Mouse (Mus musculus) E14TG2a.4 (cell line): ENCODE results near the gene Cracr2b.

Source experiments
- H3K27me3 ChIP-seq: 2 replicates; pipeline ENCODE4 v1.6.1; 2014; ENCODE audit warnings: low read length, control low read depth; ENCODE audit not compliant: insufficient read depth
- H3K36me3 ChIP-seq: 2 replicates; pipeline ENCODE4 v1.6.1; 2014; ENCODE audit warnings: low read length, control low read depth; ENCODE audit not compliant: insufficient read depth
- H3K4me1 ChIP-seq: replicated peaks from 2 replicates; pipeline ENCODE4 v1.6.1; 2014; ENCODE audit warnings: low read depth, low read length, control low read depth
- H3K4me3 ChIP-seq: replicated peaks from 2 replicates; pipeline ENCODE4 v1.5.1; 2014; ENCODE audit warnings: mild to moderate bottlenecking, low read length
- H3K9me3 ChIP-seq: 2 replicates; pipeline ENCODE4 v1.6.1; 2014; ENCODE audit warnings: low read length, control low read depth
- CTCF ChIP-seq: conservative IDR thresholded peaks from 2 replicates; pipeline ENCODE4 v1.5.1; 2014; ENCODE audit warnings: low read length
- NANOG ChIP-seq: IDR thresholded peaks from 2 replicates; pipeline ENCODE4 v1.6.1; 2014; ENCODE audit warnings: borderline replicate concordance, low read length, mixed read lengths
- POU5F1 ChIP-seq: IDR thresholded peaks from 2 replicates; pipeline ENCODE4 v1.6.1; 2014; ENCODE audit warnings: low read length, borderline replicate concordance

Gene Cracr2b

DNA sequence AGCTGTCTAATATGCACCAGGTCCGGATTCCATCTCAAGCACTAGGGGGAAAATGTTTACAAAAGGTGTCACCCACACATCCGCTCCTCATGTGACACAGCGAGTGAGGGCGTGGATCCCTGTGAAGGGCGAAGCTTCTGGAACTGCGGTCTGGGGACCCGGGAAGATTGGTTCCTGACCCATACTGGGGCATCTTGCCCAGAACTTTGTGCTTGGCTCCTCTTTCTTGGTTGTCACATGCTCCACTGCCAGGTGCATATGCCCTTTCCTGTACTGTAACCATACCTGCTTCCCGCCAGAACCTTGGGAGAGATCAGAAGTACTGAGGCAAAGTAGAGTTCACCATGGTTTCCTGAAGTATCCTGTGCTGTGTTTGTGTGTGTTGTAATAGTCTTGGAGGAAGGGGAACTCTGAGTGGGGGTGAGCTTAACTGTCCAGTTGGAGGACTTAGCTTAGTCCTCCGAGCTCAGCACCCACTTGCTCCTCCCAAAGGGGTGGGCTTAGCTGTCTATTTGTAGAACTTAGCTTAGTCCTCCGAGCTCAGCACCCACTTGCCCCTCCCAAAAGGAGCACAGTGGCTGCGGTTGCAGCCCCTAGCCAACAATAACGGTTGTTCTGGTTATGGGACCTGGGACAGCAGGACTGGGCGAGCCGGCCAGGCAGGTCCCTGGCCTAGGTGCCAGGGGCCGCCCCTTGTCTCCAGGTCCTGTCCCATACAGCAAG lies at the start of gene Cracr2b:
TSS of gene Cracr2b (plus strand) at position 704 of the 723 bp plus-strand sequence.
- Histone ChIP-seq H3K9me3 (no peaks in the 10 kb centered on the region), H3K4me1 (peaks cover 93% of the 10 kb centered on the region), H3K27me3 (peaks cover 73% of the 10 kb centered on the region), H3K36me3 (peaks cover 17% of the 10 kb centered on the region), H3K4me3 (peak within 1 kb of the TSS; percentile 76)
- no peak for TF ChIP-seq CTCF
- TF ChIP-seq POU5F1: no peak
- TF ChIP-seq NANOG: no peak

DNA sequence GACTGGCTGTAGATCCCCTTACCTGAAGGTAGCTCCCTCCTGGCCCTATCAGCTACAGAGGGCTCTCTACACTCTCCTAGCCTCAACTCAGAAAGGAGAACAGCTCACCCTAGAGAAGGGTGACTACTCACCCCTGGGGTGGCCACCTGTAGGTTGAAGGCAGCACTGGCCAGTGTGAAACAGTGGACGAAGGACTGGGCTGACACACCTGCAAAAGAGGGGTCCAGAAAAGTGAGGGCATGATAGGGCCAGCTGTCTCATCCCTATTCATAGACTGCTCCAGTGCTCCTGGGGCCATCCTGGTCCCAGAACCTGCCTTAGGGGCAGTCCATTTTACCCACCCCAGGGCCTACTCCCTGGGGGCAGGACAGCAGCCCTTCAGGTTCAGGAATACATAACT lies 49.2 kb upstream of the Cracr2b start:
- H3K9me3 ChIP-seq: peaks cover 5% of the 10 kb centered on the region
- no peaks in the 10 kb centered on the region for H3K27me3 ChIP-seq
- no peak for TF ChIP-seq POU5F1
- TF ChIP-seq NANOG: no peak
- TF ChIP-seq CTCF: no peak
- H3K36me3 ChIP-seq: peaks cover 44% of the 10 kb centered on the region
- no peak overlapping the region for H3K4me3 ChIP-seq
- H3K4me1 ChIP-seq: peaks cover 50% of the 10 kb centered on the region

- TF ChIP-seq NANOG (no peak), POU5F1 (no peak), CTCF (no peak)
- H3K9me3 ChIP-seq: no peaks in the 10 kb centered on the region
These were observed 47.6 kb upstream of the Cracr2b start for GRCm38 (mm10) chr7:141413331-141413730.

GRCm38 (mm10) chr7:141413809-141414584 lies 46.9 kb upstream of the Cracr2b start, which contains the start of gene Gatd1:
Gatd1 (minus strand) TSS chr7:141414136.
- no peaks in the 10 kb centered on the region for H3K27me3 ChIP-seq
- TF ChIP-seq POU5F1: no peak
- TF ChIP-seq NANOG: no peak
- TF ChIP-seq CTCF: no peak
- H3K9me3 ChIP-seq: no peaks in the 10 kb centered on the region
- H3K36me3 ChIP-seq: peaks cover 31% of the 10 kb centered on the region
- peak within 1 kb of the TSS; percentile 94 for H3K4me3 ChIP-seq
- peaks cover 67% of the 10 kb centered on the region for H3K4me1 ChIP-seq

More at GRCm38 (mm10) chr7:141413331-141413730, 47.6 kb upstream of the Cracr2b start:
- H3K4me3 ChIP-seq: peak overlapping the region; percentile 94
- H3K36me3 ChIP-seq: peaks cover 36% of the 10 kb centered on the region
- H3K4me1 ChIP-seq: peaks cover 62% of the 10 kb centered on the region
- no peaks in the 10 kb centered on the region for H3K27me3 ChIP-seq

GRCm38 (mm10) chr7:141416144-141416841 lies 44.6 kb upstream of the Cracr2b start:
- no peak for TF ChIP-seq NANOG
- TF ChIP-seq POU5F1: no peak
- TF ChIP-seq CTCF: no peak

DNA sequence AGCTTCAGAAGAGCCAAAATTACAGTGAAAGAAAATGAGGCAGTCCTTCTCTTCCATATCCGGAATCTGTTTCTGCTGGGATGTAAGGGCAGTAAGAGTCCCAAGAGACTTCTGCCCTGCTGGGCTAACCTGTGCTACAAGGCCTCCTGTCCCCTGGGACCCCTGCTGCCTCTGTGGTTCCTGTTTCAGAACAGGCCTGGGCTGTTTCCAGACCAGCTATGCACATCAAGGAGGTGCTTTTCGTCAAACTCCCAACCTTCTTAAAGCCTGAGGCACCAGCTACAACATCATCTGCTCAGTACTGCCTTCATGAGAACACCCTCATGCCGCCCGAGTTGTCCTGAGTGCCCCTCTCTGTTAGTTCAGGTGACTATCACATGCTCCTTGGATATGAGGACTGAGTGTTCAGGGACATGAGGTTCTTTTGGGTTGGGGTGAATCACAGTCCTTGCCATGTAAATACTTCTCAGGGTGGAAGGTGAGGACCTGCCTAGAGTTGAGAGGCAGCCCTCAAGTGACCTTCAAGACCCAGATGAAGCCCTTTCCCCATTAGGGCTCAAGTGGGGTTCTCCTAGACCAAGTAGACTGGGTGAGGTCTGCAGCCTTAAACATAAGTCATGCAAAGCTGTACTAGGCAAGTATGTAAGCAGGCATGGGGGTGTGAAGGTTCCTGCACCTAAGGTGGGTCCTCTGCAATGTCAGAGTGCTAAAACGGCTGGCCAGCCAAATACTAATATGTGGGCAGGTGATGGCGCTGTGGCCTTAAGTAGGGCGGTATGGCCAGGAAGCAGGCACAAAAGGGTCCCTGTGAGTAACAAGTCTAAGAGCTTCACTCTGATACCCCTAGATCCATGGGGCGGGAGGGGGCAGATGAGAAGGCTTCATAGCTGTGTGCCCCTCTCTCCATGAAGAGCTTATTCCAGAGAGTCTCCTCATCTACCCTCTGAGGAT lies 42.9 kb upstream of the Cracr2b start:
- Histone ChIP-seq H3K4me3 (no peak overlapping the region), H3K27me3 (no peaks in the 10 kb centered on the region), H3K36me3 (no peaks in the 10 kb centered on the region), H3K4me1 (peaks cover 56% of the 10 kb centered on the region), H3K9me3 (no peaks in the 10 kb centered on the region)
- TF ChIP-seq NANOG (no peak), POU5F1 (no peak)

More at GRCm38 (mm10) chr7:141416144-141416841, 44.6 kb upstream of the Cracr2b start:
- H3K9me3 ChIP-seq: no peaks in the 10 kb centered on the region
- H3K4me3 ChIP-seq: peak overlapping the region; percentile 11; the same call in 1 of the 2 replicates
- H3K27me3 ChIP-seq: no peaks in the 10 kb centered on the region
- H3K4me1 ChIP-seq: peaks cover 54% of the 10 kb centered on the region
- peaks cover 8% of the 10 kb centered on the region for H3K36me3 ChIP-seq

- Histone ChIP-seq H3K27me3 (no peaks in the 10 kb centered on the region), H3K4me3 (no peak overlapping the region), H3K36me3 (no peaks in the 10 kb centered on the region), H3K9me3 (no peaks in the 10 kb centered on the region), H3K4me1 (peaks cover 50% of the 10 kb centered on the region)
- TF ChIP-seq POU5F1: no peak
- no peak for TF ChIP-seq NANOG
- TF ChIP-seq CTCF: no peak
These were observed 41.9 kb upstream of the Cracr2b start for GRCm38 (mm10) chr7:141418970-141419369.
